Mouse (Mus musculus) frontal cortex, postnatal 25 days (tissue): ENCODE measurements around the gene Dnajb1.

Source experiments
- DNase-seq, 2 experiments: peaks; one replicate each; pipeline ENCODE4 v3.0.0; 2022; ENCODE audit warnings: low spot score in 2 of 2

Dnajb1 gene

GRCm38 (mm10) chr8:83607661-83608397 is at the start of gene Dnajb1, which contains the start of gene Tecr:
Dnajb1 (plus strand) TSS chr8:83608193.
Tecr (minus strand) TSS chr8:83607971.
- DNase-seq, result peak; percentile 98 to 99

DNA sequence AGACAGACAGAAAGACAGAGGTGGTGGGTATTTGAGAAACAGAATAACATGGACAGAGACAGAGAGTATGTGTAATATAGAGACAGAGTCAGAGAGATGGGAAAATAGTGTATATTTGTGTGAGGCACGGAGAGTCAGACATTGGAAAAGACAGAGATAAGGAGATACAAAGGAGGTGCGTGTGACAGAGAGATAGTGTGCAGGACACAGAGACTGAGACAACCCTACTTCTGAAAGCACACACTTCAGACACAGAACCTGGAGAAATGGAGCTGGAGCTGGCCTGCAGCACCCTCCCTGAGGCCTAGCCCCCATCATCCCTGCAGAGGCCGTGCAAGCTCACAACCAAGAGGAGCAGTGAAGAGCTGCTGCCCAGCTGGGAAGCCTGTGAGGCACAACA is 45.3 kb upstream of the Dnajb1 start:
- DNase-seq, result no peak

DNA sequence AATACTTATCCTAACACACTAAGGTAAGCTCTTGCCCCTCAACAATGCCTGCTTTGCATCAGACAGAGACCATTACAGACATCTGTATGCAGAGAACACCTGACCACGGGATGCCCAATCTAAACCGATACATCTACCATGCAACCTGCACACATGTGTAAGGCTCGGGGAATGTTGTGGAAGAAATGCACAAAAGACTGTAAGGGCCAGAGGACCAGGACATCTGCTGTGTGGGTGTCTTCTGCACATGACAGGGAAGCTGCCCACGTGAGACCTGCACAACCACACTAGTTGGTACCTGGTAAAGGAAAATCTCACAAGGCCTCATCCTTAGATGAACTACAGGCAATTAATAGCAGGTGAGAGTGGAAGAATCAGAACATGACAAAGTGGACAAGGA is 44.7 kb upstream of the Dnajb1 start:
- DNase-seq, result no peak

DNA sequence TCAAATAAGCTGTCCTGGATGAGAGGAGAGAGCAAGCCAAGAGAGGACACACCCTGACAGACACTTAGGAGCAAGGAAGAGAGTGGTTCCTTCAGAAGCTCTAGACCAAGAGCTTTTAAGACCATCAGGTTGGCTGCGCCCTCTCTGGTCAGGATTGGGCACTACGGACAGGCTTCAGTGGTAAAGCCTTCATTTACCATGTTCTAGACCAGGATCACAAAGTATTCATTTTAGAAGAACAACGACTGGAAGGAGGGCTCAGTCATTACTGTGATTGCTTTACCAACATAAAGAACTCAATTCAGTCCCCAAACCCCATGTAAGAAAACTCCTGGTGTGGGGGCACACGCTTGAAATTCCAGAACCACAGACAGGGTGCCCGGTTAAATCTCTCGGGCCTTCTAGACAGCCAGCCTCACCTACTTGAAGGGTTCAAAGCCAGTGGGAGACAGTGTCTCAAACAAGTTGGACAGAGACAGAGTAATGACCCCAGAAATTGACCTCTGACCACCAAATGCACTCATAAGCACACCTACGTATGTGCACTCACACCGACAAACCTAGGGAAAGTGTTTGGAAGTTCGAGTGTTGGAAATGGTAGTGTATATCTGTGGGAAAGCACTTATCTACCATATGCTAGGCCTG is 42.1 kb upstream of the Dnajb1 start:
- DNase-seq, result peak in 1 of 2 experiments; percentile 5

DNA sequence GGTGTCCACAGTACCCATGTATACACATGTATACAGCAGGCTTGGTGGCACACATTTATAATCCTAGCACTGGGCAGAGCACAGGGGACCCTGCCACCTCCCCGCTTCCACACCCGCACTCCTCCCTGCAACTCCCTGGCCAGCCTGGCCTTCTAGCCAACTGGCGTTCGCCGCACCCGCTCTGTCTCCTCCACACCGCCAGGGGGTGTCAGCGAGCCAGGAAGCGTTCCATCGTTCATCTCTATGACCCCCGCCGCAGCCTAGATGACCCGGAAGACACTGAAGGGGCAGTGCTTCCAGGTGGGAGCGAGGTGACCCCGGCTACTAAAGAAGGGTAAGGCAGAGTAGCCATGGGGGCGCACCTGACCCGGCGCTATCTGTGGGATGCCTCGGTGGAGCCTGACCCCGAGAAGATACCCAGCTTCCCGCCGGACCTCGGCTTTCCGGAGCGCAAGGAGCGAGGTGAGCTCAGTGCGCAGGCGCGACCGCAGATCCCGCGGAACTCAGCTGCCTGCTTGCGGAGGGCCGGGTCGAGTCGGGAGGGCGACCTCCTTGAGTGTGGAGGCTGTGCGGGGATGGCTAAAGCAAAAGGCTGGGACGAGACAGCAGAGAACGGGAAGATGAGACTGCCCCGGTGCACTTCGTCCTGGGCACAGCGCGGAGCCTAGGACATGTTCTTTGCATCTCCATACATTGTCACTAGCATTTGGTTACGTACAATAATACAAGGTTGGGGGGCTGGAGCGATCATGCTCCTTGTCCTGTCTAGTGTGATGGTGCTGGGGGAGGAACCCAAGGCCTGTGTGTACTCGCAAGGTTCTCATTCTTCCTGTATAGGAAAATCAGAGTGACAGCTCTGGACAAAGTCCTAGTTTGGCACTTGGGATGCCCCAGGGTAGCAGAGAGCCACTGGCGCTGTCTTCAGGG is 41.3 kb upstream of the Dnajb1 start, which contains the start of gene Ndufb7:
Gene Ndufb7, plus strand, starts transcription at position 203 of the 927 bp plus-strand sequence.
- DNase-seq, result peak; percentile 98

GRCm38 (mm10) chr8:83567668-83568067 is 40.3 kb upstream of the Dnajb1 start:
- DNase-seq, result no peak

- no peak for DNase-seq
Observed at GRCm38 (mm10) chr8:83568128-83568527, 39.9 kb upstream of the Dnajb1 start.

GRCm38 (mm10) chr8:83568755-83569154 is 39.2 kb upstream of the Dnajb1 start:
- no peak for DNase-seq

DNA sequence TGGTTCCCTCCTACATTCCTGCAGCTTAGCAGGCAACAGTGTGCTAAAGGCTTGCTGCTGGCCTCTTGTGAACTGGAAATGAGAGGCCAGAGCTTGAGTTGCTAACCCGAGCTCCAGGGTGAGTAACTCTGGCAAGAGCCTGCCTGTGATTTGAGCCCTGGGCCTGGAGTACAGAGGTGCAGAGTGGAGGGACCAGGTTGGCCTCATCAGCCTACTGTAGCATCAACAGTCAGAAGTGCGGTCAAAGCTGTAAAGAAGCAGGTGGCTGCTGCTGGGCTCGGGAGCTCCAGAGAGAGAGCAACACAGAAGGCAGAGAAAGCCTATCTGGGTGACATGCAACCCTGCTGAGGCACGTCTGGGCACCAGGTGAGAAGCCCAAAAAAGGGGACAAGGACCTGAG is 38.8 kb upstream of the Dnajb1 start:
- no peak for DNase-seq

DNA sequence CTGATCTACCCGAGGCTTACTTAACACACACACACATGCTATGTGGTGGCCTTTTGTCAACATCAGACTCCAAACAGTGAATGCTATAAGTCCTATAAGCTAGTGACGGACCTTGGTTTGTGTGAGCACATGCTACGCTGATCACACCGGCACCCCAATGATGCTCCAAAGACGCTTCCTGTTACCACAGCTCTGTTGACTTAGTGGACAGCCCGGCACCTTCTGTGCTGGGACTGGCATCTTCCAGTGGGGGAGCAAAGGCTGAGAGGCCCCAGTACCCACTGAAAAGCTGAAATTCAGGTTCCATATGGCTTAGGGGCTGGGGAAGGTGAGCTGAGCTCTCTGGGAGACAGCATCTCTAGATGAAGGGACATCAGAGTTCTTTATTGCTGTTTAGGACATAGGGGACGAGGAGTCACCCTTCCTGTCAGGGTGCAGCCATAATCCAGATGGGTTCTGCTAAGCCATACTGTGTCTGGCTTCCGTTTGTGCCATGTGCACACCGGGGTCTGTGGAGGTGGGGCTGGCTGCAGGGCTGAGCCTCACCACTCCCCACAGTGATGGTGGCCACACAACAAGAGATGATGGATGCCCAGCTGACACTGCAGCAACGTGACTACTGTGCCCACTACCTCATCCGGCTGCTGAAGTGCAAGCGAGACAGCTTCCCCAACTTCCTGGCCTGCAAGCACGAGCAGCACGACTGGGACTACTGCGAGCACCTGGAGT is 37.6 kb upstream of the Dnajb1 start:
- DNase-seq, result peak in 1 of 2 experiments; percentile 3

- peak in 1 of 2 experiments; percentile 3 for DNase-seq
Observed at GRCm38 (mm10) chr8:83571001-83571340, 37.0 kb upstream of the Dnajb1 start.

GRCm38 (mm10) chr8:83571791-83572190 is 36.2 kb upstream of the Dnajb1 start:
- no peak for DNase-seq

DNA sequence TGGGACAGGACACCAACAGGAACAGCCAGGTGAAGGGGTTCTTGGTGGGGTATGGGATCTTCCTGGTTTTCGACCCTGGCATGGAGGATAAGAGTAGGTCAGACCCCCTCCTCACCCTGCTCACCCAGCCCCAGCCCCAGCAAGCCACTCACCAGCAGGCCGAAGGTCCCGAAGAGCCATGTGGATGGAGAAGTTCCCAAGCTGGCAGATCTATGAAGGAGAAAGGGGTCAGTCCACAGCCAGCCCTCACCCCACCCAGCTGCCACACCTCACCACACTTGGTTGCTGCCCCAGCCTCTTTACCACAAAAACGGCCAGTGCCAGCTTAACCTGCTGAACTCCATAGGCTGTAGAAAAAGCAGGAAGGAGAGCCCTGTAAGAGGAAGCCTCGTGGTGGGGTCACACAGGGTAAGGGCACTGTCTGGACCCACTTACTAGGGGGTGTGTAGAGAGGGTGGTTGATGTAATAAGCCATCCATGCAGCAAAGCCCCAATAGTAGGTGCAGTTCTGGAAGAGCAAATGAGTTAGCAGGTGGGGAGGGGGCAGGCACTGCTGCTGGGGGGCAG is 35.7 kb upstream of the Dnajb1 start:
- DNase-seq, result no peak

DNA sequence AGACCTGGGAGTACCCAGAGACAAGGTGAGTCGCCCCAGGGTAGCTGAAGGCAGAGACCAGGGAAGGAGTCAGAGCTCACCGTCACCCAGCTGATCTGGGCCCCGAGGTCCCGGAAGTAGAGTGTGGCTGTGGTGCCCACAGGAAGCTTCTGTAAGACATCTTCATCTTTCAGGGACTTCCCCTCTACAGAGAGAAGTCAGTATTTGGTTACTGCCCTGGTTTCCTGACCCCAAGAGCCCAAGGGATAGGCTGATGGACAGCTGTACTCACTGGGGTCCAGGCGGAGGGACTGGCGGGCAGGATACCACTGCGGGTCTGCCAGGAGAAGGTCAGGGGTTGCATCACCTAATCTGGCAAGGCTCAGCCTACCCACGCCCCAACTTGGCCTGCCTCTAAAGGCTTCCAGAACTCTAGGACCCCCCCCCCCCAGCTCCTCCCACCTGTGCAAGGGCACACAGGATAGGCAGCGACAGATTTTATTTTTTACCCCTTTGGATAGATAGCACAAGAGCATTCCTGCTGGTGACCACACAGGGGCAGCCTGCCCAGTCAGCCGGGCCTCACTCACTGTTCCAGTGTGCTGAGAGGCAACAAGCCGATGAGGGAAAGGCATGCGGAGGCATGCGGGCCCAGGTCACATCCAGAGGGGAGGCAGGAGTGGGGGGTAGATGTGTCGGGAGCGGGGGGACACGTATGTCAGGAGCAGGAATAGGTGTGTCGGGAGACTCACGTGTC is 34.7 kb upstream of the Dnajb1 start:
- peak in 1 of 2 experiments; percentile 4 for DNase-seq

- DNase-seq, result peak in 1 of 2 experiments; percentile 2
Observed at GRCm38 (mm10) chr8:83574631-83575315, 33.2 kb upstream of the Dnajb1 start.

DNA sequence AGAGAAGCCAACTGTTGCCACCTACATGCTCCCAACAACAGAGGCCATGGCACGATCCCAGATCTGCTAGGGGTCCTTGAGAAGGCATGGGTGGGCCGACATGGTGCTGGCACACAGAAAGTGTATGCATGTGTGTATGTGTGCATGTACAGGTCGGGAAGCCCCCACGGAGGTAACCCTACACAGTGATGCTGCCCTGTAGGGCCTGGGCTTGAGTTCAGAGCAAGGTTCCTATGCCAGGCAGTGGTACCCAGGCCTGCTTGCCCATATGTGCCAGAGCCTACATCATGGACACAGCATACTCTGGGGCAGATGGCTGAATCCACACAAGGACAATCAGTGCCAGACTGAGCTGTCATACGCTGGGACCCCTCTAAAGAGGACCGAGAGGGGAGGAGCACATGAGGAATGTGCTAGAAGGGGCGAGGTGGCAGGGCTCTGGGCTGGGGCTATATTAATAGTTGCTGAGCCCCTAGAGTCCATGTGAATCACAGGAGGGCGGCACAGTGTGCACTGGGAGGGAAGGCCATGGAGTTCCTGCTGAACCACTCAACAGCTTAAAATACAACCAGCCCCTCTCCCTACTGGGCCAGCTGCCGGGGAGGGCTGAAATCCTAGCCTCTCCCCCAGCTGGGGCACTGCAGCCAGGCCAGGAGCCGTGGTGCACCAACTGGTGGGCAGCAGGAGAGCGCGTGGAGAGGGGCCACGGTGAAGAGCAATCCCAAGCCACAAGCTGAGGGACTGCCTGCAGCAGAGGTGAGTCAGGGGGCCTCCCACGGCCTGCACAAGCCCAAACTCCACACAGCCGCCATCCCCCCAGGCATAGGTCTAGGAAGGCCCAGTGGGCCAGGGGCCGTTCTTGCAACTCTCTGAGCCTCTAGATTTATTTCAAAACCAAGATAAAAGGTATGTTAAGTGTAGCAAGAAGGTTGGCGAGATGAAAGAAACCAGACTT is 32.2 kb upstream of the Dnajb1 start:
- peak in 1 of 2 experiments; percentile 2 for DNase-seq

GRCm38 (mm10) chr8:83576516-83576895 is 31.5 kb upstream of the Dnajb1 start:
- no peak for DNase-seq

- peak in 1 of 2 experiments; percentile 5 for DNase-seq
Observed at GRCm38 (mm10) chr8:83576921-83577320, 31.1 kb upstream of the Dnajb1 start.

- peak; percentile 2 to 4 for DNase-seq
Observed at GRCm38 (mm10) chr8:83577384-83577791, 30.6 kb upstream of the Dnajb1 start.
